Mouse (Mus musculus): Measurements from ENCODE around the gene Itgav. TPM values are rescaled to one million over a fixed set of nuclear protein-coding genes. Genes with fewer than 3 reads are reported as not detected.

The Itgav gene
- total and polyA plus RNA-seq, 3 experiments = 14.2 to 38.5 (median 32.9) TPM

DNA sequence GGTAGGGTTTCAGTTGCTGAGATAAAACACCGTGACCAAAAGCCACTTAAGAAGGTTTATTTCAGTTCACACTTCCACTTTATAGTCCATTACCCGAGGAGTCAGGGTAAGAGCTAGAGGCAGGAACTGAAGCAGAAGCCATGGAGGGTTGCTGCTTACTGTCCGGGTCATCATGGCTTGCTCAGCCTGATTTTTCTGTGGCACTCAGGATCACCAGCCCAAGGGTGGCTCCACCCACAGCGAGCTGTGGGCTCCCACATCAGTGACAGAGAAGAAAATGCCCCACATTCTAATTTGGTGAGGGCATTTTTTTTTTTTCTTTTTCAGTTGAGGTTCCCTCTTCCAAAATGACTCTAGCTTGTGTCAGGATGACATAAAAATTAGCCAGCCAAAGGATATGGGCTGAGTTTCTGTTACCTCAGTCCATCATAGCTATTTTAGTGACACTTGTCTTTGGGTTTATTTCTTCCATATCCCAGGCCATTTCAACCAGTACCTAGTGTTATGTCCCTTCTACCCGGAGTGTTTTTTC lies 30.2 kb downstream of the Itgav start:
- H3K27ac ChIP-seq = no peak overlapping the region
- no peak for DNase-seq
- no peaks in the 10 kb centered on the region for H3K79me2 ChIP-seq (replicated peaks; ENCODE audit: control insufficient read depth, insufficient read depth, low read length)
- peaks cover under 1% of the 10 kb centered on the region; the same call in 1 of the 2 replicates for H3K36me3 ChIP-seq (ENCODE audit: control insufficient read depth, insufficient read depth, low read length)
- intact Hi-C loops (cut with DNase I) = no loop called here
- H3K4me1 ChIP-seq (ENCODE audit: control insufficient read depth, insufficient read depth, low read length) = peaks cover 3% of the 10 kb centered on the region; the same call in 1 of the 2 replicates
- WGBS = 85% methylated on average over 5 of the region's 5 CpGs
- H3K27me3 ChIP-seq (ENCODE audit: control insufficient read depth, insufficient read depth, low read length) = no peaks in the 10 kb centered on the region
- no peak overlapping the region for H3K4me3 ChIP-seq
- TF ChIP-seq POLR2A (IDR thresholded peaks at IDR 0.05; ENCODE audit: insufficient read depth, low read depth, low read length) = no peak
- no peak for TF ChIP-seq EP300 (IDR thresholded peaks at IDR 0.05; ENCODE audit: insufficient read depth, low read depth, low read length)
- no peak for TF ChIP-seq CTCF (IDR thresholded peaks at IDR 0.05)
- H3K9ac ChIP-seq (ENCODE audit: low read depth, low read length) = no peak overlapping the region

GRCm38 (mm10) chr2:83758606-83759215 lies 34.5 kb downstream of the Itgav start:
- Histone ChIP-seq H3K27me3 (ENCODE audit: control insufficient read depth, insufficient read depth, low read length) (no peaks in the 10 kb centered on the region), H3K4me3 (no peak overlapping the region), H3K36me3 (ENCODE audit: control insufficient read depth, insufficient read depth, low read length) (peaks cover 7% of the 10 kb centered on the region), H3K79me2 (replicated peaks; ENCODE audit: control insufficient read depth, insufficient read depth, low read length) (no peaks in the 10 kb centered on the region), H3K27ac (no peak overlapping the region; the same call in 1 of the 2 replicates), H3K9ac (ENCODE audit: low read depth, low read length) (peak overlapping the region; percentile 1; the same call in 1 of the 2 replicates), H3K4me1 (ENCODE audit: control insufficient read depth, insufficient read depth, low read length) (peaks cover 3% of the 10 kb centered on the region)
- DNase-seq = no peak
- 57% methylated on average over 7 of the region's 7 CpGs for WGBS
- TF ChIP-seq EP300 (IDR thresholded peaks at IDR 0.05; ENCODE audit: insufficient read depth, low read depth, low read length) = no peak
- no peak for TF ChIP-seq CTCF (IDR thresholded peaks at IDR 0.05)
- TF ChIP-seq POLR2A (IDR thresholded peaks at IDR 0.05; ENCODE audit: insufficient read depth, low read depth, low read length) = no peak
- intact Hi-C loops (cut with DNase I) = no loop called here

DNA sequence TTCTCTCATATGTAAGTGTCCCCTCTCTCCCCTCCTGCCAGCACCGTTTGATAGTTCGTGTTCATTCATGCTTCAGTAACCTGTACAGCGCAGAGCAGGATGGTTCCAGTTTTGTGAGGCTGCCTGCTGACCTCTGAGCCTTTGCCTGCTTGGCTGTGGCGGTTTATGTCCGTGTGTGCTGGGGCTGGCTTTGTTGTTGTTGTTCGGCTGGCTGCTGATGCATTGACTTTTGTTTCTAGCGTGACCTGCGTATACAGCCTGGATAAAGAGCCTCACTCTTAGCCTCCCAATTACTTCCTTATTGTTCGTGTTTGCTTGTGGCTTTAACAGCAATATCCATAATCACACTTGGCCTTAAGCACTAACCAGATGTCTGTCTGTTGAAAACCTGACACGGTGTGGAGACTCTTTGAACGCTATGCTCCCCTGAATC lies 35.0 kb downstream of the Itgav start:
- DNase-seq = no peak
- Histone ChIP-seq H3K36me3 (ENCODE audit: control insufficient read depth, insufficient read depth, low read length) (peaks cover 7% of the 10 kb centered on the region), H3K4me3 (no peak overlapping the region), H3K79me2 (replicated peaks; ENCODE audit: control insufficient read depth, insufficient read depth, low read length) (no peaks in the 10 kb centered on the region), H3K27me3 (ENCODE audit: control insufficient read depth, insufficient read depth, low read length) (no peaks in the 10 kb centered on the region), H3K9ac (ENCODE audit: low read depth, low read length) (peak overlapping the region; percentile 1; the same call in 1 of the 2 replicates), H3K4me1 (ENCODE audit: control insufficient read depth, insufficient read depth, low read length) (peaks cover 3% of the 10 kb centered on the region), H3K27ac (peak overlapping the region; percentile 1; the same call in 1 of the 2 replicates)
- TF ChIP-seq CTCF (IDR thresholded peaks at IDR 0.05) (no peak), EP300 (IDR thresholded peaks at IDR 0.05; ENCODE audit: insufficient read depth, low read depth, low read length) (no peak), POLR2A (IDR thresholded peaks at IDR 0.05; ENCODE audit: insufficient read depth, low read depth, low read length) (no peak)
- intact Hi-C loops (cut with DNase I) = no loop called here
- 35% methylated on average over 11 of the region's 11 CpGs for WGBS

GRCm38 (mm10) chr2:83759667-83760066 lies 35.5 kb downstream of the Itgav start:
- no peak overlapping the region for H3K9ac ChIP-seq (ENCODE audit: low read depth, low read length)
- H3K4me3 ChIP-seq = no peak overlapping the region
- no peak for TF ChIP-seq CTCF (IDR thresholded peaks at IDR 0.05)
- TF ChIP-seq POLR2A (IDR thresholded peaks at IDR 0.05; ENCODE audit: insufficient read depth, low read depth, low read length) = no peak
- no peak for TF ChIP-seq EP300 (IDR thresholded peaks at IDR 0.05; ENCODE audit: insufficient read depth, low read depth, low read length)
- peaks cover 7% of the 10 kb centered on the region for H3K36me3 ChIP-seq (ENCODE audit: control insufficient read depth, insufficient read depth, low read length)
- DNase-seq = peak in 1 of 2 experiments; percentile 19
- H3K27me3 ChIP-seq (ENCODE audit: control insufficient read depth, insufficient read depth, low read length) = no peaks in the 10 kb centered on the region
- peak overlapping the region; percentile 8; the same call in 1 of the 2 replicates for H3K27ac ChIP-seq
- H3K79me2 ChIP-seq (replicated peaks; ENCODE audit: control insufficient read depth, insufficient read depth, low read length) = no peaks in the 10 kb centered on the region
- WGBS = 23% methylated on average over 5 of the region's 5 CpGs
- intact Hi-C loops (cut with DNase I) = no loop called here
- peaks cover 3% of the 10 kb centered on the region for H3K4me1 ChIP-seq (ENCODE audit: control insufficient read depth, insufficient read depth, low read length)

DNA sequence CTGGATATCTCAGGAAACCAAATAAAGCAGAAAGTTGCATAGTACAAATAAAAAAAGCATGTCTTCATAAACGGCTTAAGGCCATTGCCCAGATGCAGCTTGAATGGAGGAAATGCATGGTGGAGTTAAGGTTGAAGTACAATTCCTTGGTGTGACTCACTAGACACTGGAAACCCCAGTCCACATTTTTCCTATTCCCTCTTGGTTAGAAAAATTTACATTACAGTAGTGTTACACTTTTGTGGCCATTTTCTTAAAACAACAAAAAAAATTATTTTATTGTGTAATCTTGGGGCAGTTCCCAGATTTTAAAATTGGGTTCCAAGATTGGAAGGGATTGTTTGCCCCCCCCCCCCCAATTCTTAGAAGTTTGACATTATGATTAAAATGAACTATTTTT lies 35.9 kb downstream of the Itgav start:
- H3K36me3 ChIP-seq (ENCODE audit: control insufficient read depth, insufficient read depth, low read length) = peaks cover 7% of the 10 kb centered on the region
- H3K4me3 ChIP-seq = no peak overlapping the region
- H3K27me3 ChIP-seq (ENCODE audit: control insufficient read depth, insufficient read depth, low read length) = no peaks in the 10 kb centered on the region
- no peak overlapping the region; the same call in 1 of the 2 replicates for H3K27ac ChIP-seq
- no peak for DNase-seq
- H3K4me1 ChIP-seq (ENCODE audit: control insufficient read depth, insufficient read depth, low read length) = peaks cover 3% of the 10 kb centered on the region
- no peaks in the 10 kb centered on the region for H3K79me2 ChIP-seq (replicated peaks; ENCODE audit: control insufficient read depth, insufficient read depth, low read length)
- intact Hi-C loops (cut with DNase I) = no loop called here
- TF ChIP-seq CTCF (IDR thresholded peaks at IDR 0.05) = no peak
- no peak for TF ChIP-seq EP300 (IDR thresholded peaks at IDR 0.05; ENCODE audit: insufficient read depth, low read depth, low read length)
- TF ChIP-seq POLR2A (IDR thresholded peaks at IDR 0.05; ENCODE audit: insufficient read depth, low read depth, low read length) = no peak
- no peak overlapping the region for H3K9ac ChIP-seq (ENCODE audit: low read depth, low read length)
- 16% methylated on average over 1 of the region's 1 CpGs for WGBS

GRCm38 (mm10) chr2:83761506-83761905 lies 37.3 kb downstream of the Itgav start:
- TF ChIP-seq CTCF (IDR thresholded peaks at IDR 0.05) (no peak), POLR2A (IDR thresholded peaks at IDR 0.05; ENCODE audit: insufficient read depth, low read depth, low read length) (no peak), EP300 (IDR thresholded peaks at IDR 0.05; ENCODE audit: insufficient read depth, low read depth, low read length) (no peak)
- Histone ChIP-seq H3K4me3 (no peak overlapping the region), H3K9ac (ENCODE audit: low read depth, low read length) (no peak overlapping the region), H3K4me1 (ENCODE audit: control insufficient read depth, insufficient read depth, low read length) (peaks cover 3% of the 10 kb centered on the region), H3K27me3 (ENCODE audit: control insufficient read depth, insufficient read depth, low read length) (no peaks in the 10 kb centered on the region), H3K79me2 (replicated peaks; ENCODE audit: control insufficient read depth, insufficient read depth, low read length) (no peaks in the 10 kb centered on the region), H3K27ac (no peak overlapping the region), H3K36me3 (ENCODE audit: control insufficient read depth, insufficient read depth, low read length) (peaks cover 7% of the 10 kb centered on the region)
- DNase-seq = no peak
- intact Hi-C loops (cut with DNase I) = no loop called here
- 77% methylated on average over 2 of the region's 2 CpGs for WGBS

All from heart, adult 2 months (tissue).